Mouse (Mus musculus): Measurements from ENCODE around the gene Ermn. TPM values are rescaled to one million over a fixed set of nuclear protein-coding genes. Genes with fewer than 3 reads are reported as not detected.

Ermn gene
- polyA plus RNA-seq (2014; fragmentation: Nextera tagmentation; extraction: Ambion mirVana) = 0.11 TPM in 1 of 2 replicates, not detected in the other

- Histone ChIP-seq H3K4me2 (ENCODE audit: low read depth, severe bottlenecking) (no peak within 1 kb of the TSS), H3K27me3 (ENCODE audit: control insufficient read depth, insufficient read depth, low read length) (no peaks in the 10 kb centered on the region), H3K36me3 (ENCODE audit: control insufficient read depth, insufficient read depth, low read length) (no peaks in the 10 kb centered on the region), H3K27ac (replicated peaks; ENCODE audit: low read depth, low read length) (no peak within 1 kb of the TSS), H3K9me3 (ENCODE audit: control insufficient read depth, low read length) (no peaks in the 10 kb centered on the region), H3K4me1 (ENCODE audit: control insufficient read depth, insufficient read depth, low read length) (no peaks in the 10 kb centered on the region), H3K4me3 (ENCODE audit: low read depth, low read length) (no peak within 1 kb of the TSS), H3K9ac (ENCODE audit: low read length) (no peak within 1 kb of the TSS)
- ATAC-seq (ENCODE audit: insufficient number of reproducible peaks, low FRiP score, low TSS enrichment, low read depth) = no peak
- no peak for DNase-seq (ENCODE audit: low spot score)
- 57% methylated on average over 7 of the region's 7 CpGs for WGBS
These were observed at the start of gene Ermn for GRCm38 (mm10) chr2:58052821-58053581. TSS of gene Ermn (minus strand) at chr2:58052864.

GRCm38 (mm10) chr2:58094818-58095217 lies 42.2 kb upstream of the Ermn start:
- Histone ChIP-seq H3K4me2 (ENCODE audit: low read depth, severe bottlenecking) (no peak overlapping the region), H3K27me3 (ENCODE audit: control insufficient read depth, insufficient read depth, low read length) (no peaks in the 10 kb centered on the region), H3K4me1 (ENCODE audit: control insufficient read depth, insufficient read depth, low read length) (no peaks in the 10 kb centered on the region), H3K27ac (replicated peaks; ENCODE audit: low read depth, low read length) (no peak overlapping the region), H3K9ac (ENCODE audit: low read length) (no peak overlapping the region), H3K36me3 (ENCODE audit: control insufficient read depth, insufficient read depth, low read length) (no peaks in the 10 kb centered on the region), H3K9me3 (ENCODE audit: control insufficient read depth, low read length) (no peaks in the 10 kb centered on the region), H3K4me3 (ENCODE audit: low read depth, low read length) (no peak overlapping the region)
- 47% methylated on average over 1 of the region's 1 CpGs for WGBS
- no peak for DNase-seq (ENCODE audit: low spot score)
- ATAC-seq (ENCODE audit: insufficient number of reproducible peaks, low FRiP score, low TSS enrichment, low read depth) = no peak

DNA sequence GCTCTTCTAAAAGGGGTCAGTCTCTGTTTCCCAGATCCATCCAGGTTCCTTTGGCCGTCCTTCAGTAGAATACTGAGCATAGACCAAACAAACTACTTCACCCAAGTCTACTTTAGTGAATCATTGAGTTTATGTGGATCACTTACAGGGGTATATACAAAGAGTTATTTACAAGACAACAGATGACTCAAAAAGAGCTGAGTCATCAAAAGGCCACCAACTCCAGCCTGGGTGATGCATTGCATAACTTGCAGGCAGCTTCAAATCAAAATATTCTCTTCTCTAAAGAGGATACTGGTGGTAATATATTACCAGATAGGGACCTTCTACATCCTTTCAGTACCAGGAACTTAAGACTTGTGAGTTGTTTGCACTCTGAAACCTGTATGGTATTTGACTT lies 33.8 kb upstream of the Ermn start:
- WGBS = 86% methylated on average over 1 of the region's 1 CpGs
- H3K9me3 ChIP-seq (ENCODE audit: control insufficient read depth, low read length) = no peaks in the 10 kb centered on the region
- ATAC-seq (ENCODE audit: insufficient number of reproducible peaks, low FRiP score, low TSS enrichment, low read depth) (no peak), DNase-seq (ENCODE audit: low spot score) (no peak)
- H3K4me3 ChIP-seq (ENCODE audit: low read depth, low read length) = no peak overlapping the region
- no peak overlapping the region for H3K9ac ChIP-seq (ENCODE audit: low read length)
- no peaks in the 10 kb centered on the region for H3K4me1 ChIP-seq (ENCODE audit: control insufficient read depth, insufficient read depth, low read length)
- H3K36me3 ChIP-seq (ENCODE audit: control insufficient read depth, insufficient read depth, low read length) = no peaks in the 10 kb centered on the region
- H3K27ac ChIP-seq (replicated peaks; ENCODE audit: low read depth, low read length) = no peak overlapping the region
- H3K27me3 ChIP-seq (ENCODE audit: control insufficient read depth, insufficient read depth, low read length) = no peaks in the 10 kb centered on the region
- H3K4me2 ChIP-seq (ENCODE audit: low read depth, severe bottlenecking) = no peak overlapping the region

DNA sequence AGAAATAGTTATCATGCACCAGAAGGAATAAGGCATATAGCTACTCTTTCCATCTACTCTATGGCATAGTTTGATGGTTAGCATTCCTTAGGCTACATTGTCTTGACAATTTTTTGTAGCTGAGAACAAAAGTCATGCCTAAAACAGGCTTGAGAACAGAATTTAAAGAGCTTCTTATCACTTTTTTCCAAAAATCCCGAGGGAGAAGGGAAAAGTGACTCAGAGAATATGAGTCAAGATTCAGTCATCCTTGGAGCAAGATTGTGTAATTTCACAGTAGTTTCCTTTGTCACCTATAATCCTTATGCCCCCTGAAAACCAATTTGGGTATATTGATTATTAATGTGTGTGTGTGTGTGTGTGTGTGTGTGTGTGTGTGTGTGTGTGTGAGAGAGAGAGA lies 27.2 kb upstream of the Ermn start:
- no peak overlapping the region for H3K4me3 ChIP-seq (ENCODE audit: low read depth, low read length)
- H3K9ac ChIP-seq (ENCODE audit: low read length) = no peak overlapping the region
- no peaks in the 10 kb centered on the region for H3K4me1 ChIP-seq (ENCODE audit: control insufficient read depth, insufficient read depth, low read length)
- DNase-seq (ENCODE audit: low spot score) (no peak), ATAC-seq (ENCODE audit: insufficient number of reproducible peaks, low FRiP score, low TSS enrichment, low read depth) (no peak)
- no peaks in the 10 kb centered on the region for H3K9me3 ChIP-seq (ENCODE audit: control insufficient read depth, low read length)
- no peak overlapping the region for H3K4me2 ChIP-seq (ENCODE audit: low read depth, severe bottlenecking)
- no peak overlapping the region for H3K27ac ChIP-seq (replicated peaks; ENCODE audit: low read depth, low read length)
- H3K27me3 ChIP-seq (ENCODE audit: control insufficient read depth, insufficient read depth, low read length) = no peaks in the 10 kb centered on the region
- no peaks in the 10 kb centered on the region for H3K36me3 ChIP-seq (ENCODE audit: control insufficient read depth, insufficient read depth, low read length)
- WGBS = 85% methylated on average over 1 of the region's 1 CpGs

- Histone ChIP-seq H3K4me3 (ENCODE audit: low read depth, low read length) (no peak overlapping the region), H3K27ac (replicated peaks; ENCODE audit: low read depth, low read length) (no peak overlapping the region), H3K36me3 (ENCODE audit: control insufficient read depth, insufficient read depth, low read length) (no peaks in the 10 kb centered on the region), H3K9me3 (ENCODE audit: control insufficient read depth, low read length) (no peaks in the 10 kb centered on the region), H3K9ac (ENCODE audit: low read length) (no peak overlapping the region), H3K4me1 (ENCODE audit: control insufficient read depth, insufficient read depth, low read length) (no peaks in the 10 kb centered on the region), H3K27me3 (ENCODE audit: control insufficient read depth, insufficient read depth, low read length) (no peaks in the 10 kb centered on the region), H3K4me2 (ENCODE audit: low read depth, severe bottlenecking) (no peak overlapping the region)
- ATAC-seq (ENCODE audit: insufficient number of reproducible peaks, low FRiP score, low TSS enrichment, low read depth) (no peak), DNase-seq (ENCODE audit: low spot score) (peak; percentile 67)
These were observed 2.7 kb upstream of the Ermn start for GRCm38 (mm10) chr2:58055383-58055782.

- no peak overlapping the region for H3K9ac ChIP-seq (ENCODE audit: low read length)
- no peak overlapping the region for H3K4me2 ChIP-seq (ENCODE audit: low read depth, severe bottlenecking)
- 89% methylated on average over 7 of the region's 7 CpGs for WGBS
- H3K27me3 ChIP-seq (ENCODE audit: control insufficient read depth, insufficient read depth, low read length) = no peaks in the 10 kb centered on the region
- no peak for ATAC-seq (ENCODE audit: insufficient number of reproducible peaks, low FRiP score, low TSS enrichment, low read depth)
- H3K27ac ChIP-seq (replicated peaks; ENCODE audit: low read depth, low read length) = no peak overlapping the region
- no peaks in the 10 kb centered on the region for H3K9me3 ChIP-seq (ENCODE audit: control insufficient read depth, low read length)
- no peaks in the 10 kb centered on the region for H3K4me1 ChIP-seq (ENCODE audit: control insufficient read depth, insufficient read depth, low read length)
- no peak overlapping the region for H3K4me3 ChIP-seq (ENCODE audit: low read depth, low read length)
- H3K36me3 ChIP-seq (ENCODE audit: control insufficient read depth, insufficient read depth, low read length) = no peaks in the 10 kb centered on the region
- no peak for DNase-seq (ENCODE audit: low spot score)
These were observed 10.8 kb downstream of the Ermn start for GRCm38 (mm10) chr2:58041867-58042266.

DNA sequence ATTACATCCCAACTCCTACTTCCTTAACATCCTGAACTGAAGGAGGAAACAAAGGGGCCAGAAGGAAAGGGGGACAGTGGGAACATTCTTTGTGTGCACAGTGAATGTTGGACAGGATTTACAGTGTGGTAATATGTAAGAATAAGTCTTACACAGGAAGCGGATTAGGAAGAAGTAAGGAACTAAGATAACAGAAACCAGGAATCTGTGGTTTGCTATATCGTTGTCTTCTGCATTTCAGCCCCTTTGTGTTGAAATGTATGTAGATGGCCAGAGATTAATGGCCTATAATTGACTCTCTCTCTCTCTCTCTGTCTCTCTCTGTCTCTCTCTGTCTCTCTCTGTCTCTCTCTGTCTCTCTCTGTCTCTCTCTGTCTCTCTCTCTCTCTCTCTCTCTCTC lies 15.7 kb downstream of the Ermn start:
- ATAC-seq (ENCODE audit: insufficient number of reproducible peaks, low FRiP score, low TSS enrichment, low read depth) = no peak
- 89% methylated on average over 2 of the region's 2 CpGs for WGBS

DNA sequence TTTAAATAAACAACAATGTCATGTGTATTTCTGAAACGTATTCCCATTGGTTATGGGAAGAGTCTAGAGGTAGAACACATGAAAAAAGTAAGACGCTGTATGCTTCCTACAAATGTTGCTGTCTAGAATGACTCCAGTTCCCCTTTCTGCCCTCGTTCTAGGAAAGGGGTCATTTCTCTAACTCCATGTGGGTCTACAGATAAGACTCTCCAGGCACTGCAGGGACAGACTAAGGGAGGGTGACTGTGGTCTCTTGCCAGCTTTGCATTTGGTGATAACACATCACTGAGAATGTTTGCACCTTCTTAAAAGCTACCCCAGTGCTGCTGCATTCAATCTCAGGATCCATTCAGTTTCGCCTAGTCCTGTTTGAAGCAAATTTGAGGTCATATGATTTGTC lies 17.0 kb downstream of the Ermn start:
- no peaks in the 10 kb centered on the region for H3K4me1 ChIP-seq (ENCODE audit: control insufficient read depth, insufficient read depth, low read length)
- DNase-seq (ENCODE audit: low spot score) = no peak
- 85% methylated on average over 4 of the region's 4 CpGs for WGBS
- H3K27ac ChIP-seq (replicated peaks; ENCODE audit: low read depth, low read length) = no peak overlapping the region
- no peaks in the 10 kb centered on the region for H3K9me3 ChIP-seq (ENCODE audit: control insufficient read depth, low read length)
- H3K4me2 ChIP-seq (ENCODE audit: low read depth, severe bottlenecking) = no peak overlapping the region
- H3K36me3 ChIP-seq (ENCODE audit: control insufficient read depth, insufficient read depth, low read length) = no peaks in the 10 kb centered on the region
- no peaks in the 10 kb centered on the region for H3K27me3 ChIP-seq (ENCODE audit: control insufficient read depth, insufficient read depth, low read length)
- H3K4me3 ChIP-seq (ENCODE audit: low read depth, low read length) = no peak overlapping the region
- ATAC-seq (ENCODE audit: insufficient number of reproducible peaks, low FRiP score, low TSS enrichment, low read depth) = no peak
- H3K9ac ChIP-seq (ENCODE audit: low read length) = no peak overlapping the region

More for the DNA sequence above, 15.7 kb downstream of the Ermn start:
- Histone ChIP-seq H3K4me3 (ENCODE audit: low read depth, low read length) (no peak overlapping the region), H3K9ac (ENCODE audit: low read length) (no peak overlapping the region), H3K27me3 (ENCODE audit: control insufficient read depth, insufficient read depth, low read length) (no peaks in the 10 kb centered on the region), H3K9me3 (ENCODE audit: control insufficient read depth, low read length) (no peaks in the 10 kb centered on the region), H3K36me3 (ENCODE audit: control insufficient read depth, insufficient read depth, low read length) (no peaks in the 10 kb centered on the region), H3K4me2 (ENCODE audit: low read depth, severe bottlenecking) (no peak overlapping the region), H3K4me1 (ENCODE audit: control insufficient read depth, insufficient read depth, low read length) (no peaks in the 10 kb centered on the region), H3K27ac (replicated peaks; ENCODE audit: low read depth, low read length) (no peak overlapping the region)
- no peak for DNase-seq (ENCODE audit: low spot score)

DNA sequence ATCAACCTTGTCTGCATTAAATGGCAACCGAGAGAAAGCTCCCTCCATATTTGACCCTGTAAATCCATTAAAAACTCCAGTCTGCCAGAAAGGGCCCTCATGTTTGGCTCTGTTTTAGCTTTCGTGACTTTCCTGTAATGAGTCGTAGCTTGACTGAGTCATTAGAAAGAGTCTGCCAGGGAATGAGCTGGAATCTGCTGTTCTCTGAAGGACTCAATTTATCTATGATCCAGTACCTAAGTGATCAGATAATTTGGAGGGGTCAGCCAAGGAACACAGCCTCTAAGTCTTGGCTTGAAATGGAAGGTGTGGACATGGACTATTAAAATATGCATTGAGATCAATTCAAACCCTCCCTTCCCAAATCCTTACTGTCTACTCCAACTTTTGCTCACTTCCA lies 21.2 kb downstream of the Ermn start:
- no peak overlapping the region for H3K9ac ChIP-seq (ENCODE audit: low read length)
- H3K27me3 ChIP-seq (ENCODE audit: control insufficient read depth, insufficient read depth, low read length) = no peaks in the 10 kb centered on the region
- WGBS = 78% methylated on average over 3 of the region's 3 CpGs
- H3K4me3 ChIP-seq (ENCODE audit: low read depth, low read length) = no peak overlapping the region
- no peaks in the 10 kb centered on the region for H3K9me3 ChIP-seq (ENCODE audit: control insufficient read depth, low read length)
- no peaks in the 10 kb centered on the region for H3K36me3 ChIP-seq (ENCODE audit: control insufficient read depth, insufficient read depth, low read length)
- ATAC-seq (ENCODE audit: insufficient number of reproducible peaks, low FRiP score, low TSS enrichment, low read depth) = no peak
- no peaks in the 10 kb centered on the region for H3K4me1 ChIP-seq (ENCODE audit: control insufficient read depth, insufficient read depth, low read length)
- no peak for DNase-seq (ENCODE audit: low spot score)
- H3K4me2 ChIP-seq (ENCODE audit: low read depth, severe bottlenecking) = no peak overlapping the region
- no peak overlapping the region for H3K27ac ChIP-seq (replicated peaks; ENCODE audit: low read depth, low read length)

Data from limb, embryonic 11.5 days (tissue).